Mouse (Mus musculus): Measurements from ENCODE around the gene Jade3. TPM values are rescaled to one million over a fixed set of nuclear protein-coding genes. Genes with fewer than 3 reads are reported as not detected.

The Jade3 gene
- total RNA-seq (2012; rRNA removed), result 11.8 and 14.2 TPM in 2 replicates
- total RNA-seq (2014; rRNA removed), result 21.1 and 23.3 TPM in 2 replicates
- polyA plus RNA-seq (2012; ENCODE audit: insufficient read length, low read depth), result 9.9 and 10.2 TPM in 2 replicates

GRCm38 (mm10) chrX:20425140-20425838, at the start of gene Jade3:
Jade3 (plus strand) TSS chrX:20425688.
- peak within 1 kb of the TSS; percentile 69 for H3K9ac ChIP-seq (ENCODE audit: insufficient read depth, low read depth)
- H3K4me3 ChIP-seq (replicated peaks in 1 of 3; ENCODE audit: low read depth in 2 of 3, low read length in 2 of 3, poor library complexity in 1 of 3), result peak within 1 kb of the TSS; percentile 67 to 81 (median 70)
- in situ Hi-C loops (cut with MboI; ENCODE audit: low pct_ligation_motif_present, low pct_unique_long_range_greater_than_20kb, low sequenced_read_pairs), result no loop called here
- peak within 1 kb of the TSS; percentile 76 for H3K27ac ChIP-seq (ENCODE audit: insufficient read depth, low read depth)
- no peaks in the 10 kb centered on the region for H3K27me3 ChIP-seq (replicated peaks)
- peaks cover 4% of the 10 kb centered on the region in 2 experiments for H3K36me3 ChIP-seq (replicated peaks in 1 of 2; ENCODE audit: control insufficient read depth in 1 of 2, insufficient read depth in 1 of 2, low read length in 1 of 2)
- no peaks in the 10 kb centered on the region for H3K9me3 ChIP-seq (replicated peaks; ENCODE audit: low read length)
- dilution Hi-C loops (cut with MboI; ENCODE audit: extremely low pct_ligation_motif_present, extremely low pct_unique_long_range_greater_than_20kb, low sequenced_read_pairs), result no loop called here
- H3K4me2 ChIP-seq (ENCODE audit: insufficient read depth, low read depth, poor library complexity, severe bottlenecking), result peak within 1 kb of the TSS; percentile 65
- DNase-seq (ENCODE audit: extremely low read depth), result peak; percentile 80
- no peaks in the 10 kb centered on the region for H3K4me1 ChIP-seq (ENCODE audit: control insufficient read depth in 1 of 2, insufficient read depth in 2 of 2)
- H3K79me2 ChIP-seq (replicated peaks; ENCODE audit: control insufficient read depth, extremely low read depth, insufficient read depth, poor library complexity, severe bottlenecking), result peaks cover 7% of the 10 kb centered on the region; the same call in 1 of the 2 replicates
- TF ChIP-seq CHD2 (IDR thresholded peaks at IDR 0.05; ENCODE audit: low read length) (no peak), MEF2A (IDR thresholded peaks at IDR 0.05; ENCODE audit: borderline replicate concordance, low read depth, low read length) (no peak), USF1 (IDR thresholded peaks at IDR 0.05; ENCODE audit: low read depth, low read length) (no peak; the same call in 1 of the 2 replicates), ZNF384 (IDR thresholded peaks at IDR 0.05; ENCODE audit: low read depth, low read length) (no peak), ZMIZ1 (IDR thresholded peaks at IDR 0.05; ENCODE audit: low read depth, low read length) (peak; percentile 72; the same call in 1 of the 2 replicates), MAZ (IDR thresholded peaks at IDR 0.05; ENCODE audit: low read depth, low read length) (no peak), EP300 (IDR thresholded peaks at IDR 0.05; ENCODE audit: low read length) (no peak), ZKSCAN1 (IDR thresholded peaks at IDR 0.05; ENCODE audit: borderline replicate concordance, low read depth, low read length) (no peak), IRF4 (IDR thresholded peaks at IDR 0.05; ENCODE audit: low read depth, low read length) (no peak), NRF1 (IDR thresholded peaks at IDR 0.05; ENCODE audit: low read depth, low read length) (peak; percentile 80), RAD21 (IDR thresholded peaks at IDR 0.05; ENCODE audit: low read depth, low read length) (no peak), GABPA (IDR thresholded peaks at IDR 0.05; ENCODE audit: insufficient replicate concordance, low read depth, low read length) (no peak), MYC (IDR thresholded peaks at IDR 0.05; ENCODE audit: low read depth, low read length) (no peak), USF2 (conservative IDR thresholded peaks at IDR 0.05; ENCODE audit: low read depth, low read length) (no peak), JUN (IDR thresholded peaks at IDR 0.05; ENCODE audit: insufficient read depth, low read depth, low read length) (no peak), TCF12 (IDR thresholded peaks at IDR 0.05; ENCODE audit: low read depth, low read length) (peak; percentile 69; the same call in 1 of the 2 replicates), TBP (conservative IDR thresholded peaks at IDR 0.05; ENCODE audit: low read depth, low read length) (no peak), UBTF (IDR thresholded peaks at IDR 0.05; ENCODE audit: low read depth, low read length) (no peak; the same call in 1 of the 2 replicates), HCFC1 (IDR thresholded peaks at IDR 0.05; ENCODE audit: low read depth, low read length) (no peak; the same call in 1 of the 2 replicates), MAX (IDR thresholded peaks at IDR 0.05; ENCODE audit: low read length) (peak; percentile 32; the same call in 1 of the 2 replicates), MAFK (IDR thresholded peaks at IDR 0.05; ENCODE audit: insufficient replicate concordance, low read length) (no peak), NELFE (IDR thresholded peaks at IDR 0.05; ENCODE audit: low read depth, low read length) (peak; percentile 82), ZC3H11A (IDR thresholded peaks at IDR 0.05; ENCODE audit: low read depth, low read length) (no peak), CTCF (conservative IDR thresholded peaks at IDR 0.05 in 1 of 2, IDR thresholded peaks at IDR 0.05 in 1 of 2; ENCODE audit: low read depth in 2 of 2, low read length in 2 of 2) (0 out of 4 replicates have a peak, but pooled peaks of 1 of the 2 experiments have one; percentile 2), KAT2A (IDR thresholded peaks at IDR 0.05; ENCODE audit: insufficient replicate concordance, low read length) (no peak), ETS1 (conservative IDR thresholded peaks at IDR 0.05; ENCODE audit: low read depth, low read length) (no peak), PAX5 (IDR thresholded peaks at IDR 0.05; ENCODE audit: low read length) (no peak), SIN3A (IDR thresholded peaks at IDR 0.05; ENCODE audit: low read length) (peak; percentile 36), SMC3 (IDR thresholded peaks at IDR 0.05; ENCODE audit: low read depth, low read length) (no peak), CHD1 (IDR thresholded peaks at IDR 0.05; ENCODE audit: low read depth, low read length) (no peak), E2F4 (IDR thresholded peaks at IDR 0.05; ENCODE audit: insufficient replicate concordance, low read depth, low read length) (no peak), MXI1 (IDR thresholded peaks at IDR 0.05; ENCODE audit: low read depth, low read length) (peak; percentile 48; the same call in 1 of the 2 replicates), JUND (conservative IDR thresholded peaks at IDR 0.05; ENCODE audit: low read depth, low read length) (no peak), BHLHE40 (IDR thresholded peaks at IDR 0.05; ENCODE audit: low read depth, low read length) (peak; percentile 86), RCOR1 (conservative IDR thresholded peaks at IDR 0.05; ENCODE audit: low read depth, low read length) (no peak), ELF1 (IDR thresholded peaks at IDR 0.05; ENCODE audit: low read depth, low read length) (peak; percentile 31; the same call in 1 of the 2 replicates), POLR2AphosphoS2 (IDR thresholded peaks at IDR 0.05; ENCODE audit: low read depth, low read length) (0 out of 2 replicates have a peak, but pooled peaks have one; percentile 66), POLR2A (IDR thresholded peaks at IDR 0.05; ENCODE audit: low read depth, low read length) (peak; percentile 93)

All from CH12.LX (cell line).